Mouse (Mus musculus): Measurements from ENCODE around the gene Fbln2.

DNA sequence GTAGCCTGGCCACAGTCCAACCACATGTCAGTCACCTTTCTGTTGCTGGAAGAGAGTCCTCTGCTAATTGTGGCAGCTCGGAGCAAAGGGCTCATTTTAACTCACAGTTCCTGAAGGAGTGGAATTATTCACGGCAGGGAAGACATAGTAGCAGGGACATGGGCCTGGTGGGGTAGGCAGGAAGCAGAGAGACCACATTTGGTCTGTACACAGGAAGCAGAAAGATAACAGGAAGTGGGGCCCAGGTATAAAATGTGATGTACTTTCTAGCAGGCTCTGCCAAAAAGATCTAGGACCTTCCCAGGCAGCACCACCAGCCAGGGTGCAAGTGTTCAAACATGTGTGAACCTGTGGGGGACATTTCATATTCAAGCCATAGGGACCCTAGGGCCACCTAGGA, 39.9 kb upstream of the Fbln2 start:
- TF ChIP-seq CTCF (IDR thresholded peaks at IDR 0.05; ENCODE audit: low read depth) (no peak), EP300 (IDR thresholded peaks at IDR 0.05; ENCODE audit: low read depth) (no peak)

All from heart, postnatal 0 days (tissue).